Mouse (Mus musculus) testis, adult 2 months (tissue): ENCODE measurements at regions not wholly inside any gene's neighbourhood (a gene's known extent, or its start where the extent isn't known, plus 50 kb on each side); places are given as distances from the start of the nearest gene placed in this dataset.

Experiments used
- H3K27ac ChIP-seq: fragments of 200-500 bp; 2 replicates; pipeline ENCODE4 v1.5.1; 2012; ENCODE audit warnings: low read depth, low read length; ENCODE audit not compliant: control insufficient read depth, insufficient read depth
- H3K27me3 ChIP-seq: fragments of 200-500 bp; 2 replicates; pipeline ENCODE4 v1.6.1; 2012; ENCODE audit warnings: mild to moderate bottlenecking, low read length, moderate library complexity; ENCODE audit not compliant: control insufficient read depth, insufficient read depth
- H3K36me3 ChIP-seq: fragments of 200-500 bp; 2 replicates; pipeline ENCODE4 v1.6.1; 2012; ENCODE audit warnings: mild to moderate bottlenecking, low read length; ENCODE audit not compliant: control insufficient read depth, insufficient read depth
- H3K4me1 ChIP-seq: fragments of 200-500 bp; 2 replicates; pipeline ENCODE4 v1.6.1; 2012; ENCODE audit warnings: low read length; ENCODE audit not compliant: control insufficient read depth, insufficient read depth
- H3K4me3 ChIP-seq: fragments of 200-500 bp; 2 replicates; pipeline ENCODE4 v1.5.1; 2012; ENCODE audit warnings: low read depth, mild to moderate bottlenecking, low read length, moderate library complexity, mixed read lengths; ENCODE audit not compliant: control insufficient read depth
- CTCF ChIP-seq: fragments of 200-500 bp; IDR thresholded peaks from 2 replicates; pipeline ENCODE4 v1.5.1; 2012; ENCODE audit warnings: low read depth, mild to moderate bottlenecking, inconsistent platforms, low read length, moderate library complexity; ENCODE audit not compliant: control insufficient read depth, insufficient read depth, insufficient replicate concordance
- POLR2A ChIP-seq: fragments of 200-500 bp; IDR thresholded peaks from 2 replicates; pipeline ENCODE4 v1.6.1; 2012; ENCODE audit warnings: low read depth, mild to moderate bottlenecking, inconsistent platforms, low read length, moderate library complexity; ENCODE audit not compliant: control insufficient read depth

- H3K36me3 ChIP-seq, result no peaks in the 10 kb centered on the region
- TF ChIP-seq POLR2A, result no peak
- TF ChIP-seq CTCF, result no peak
- peak overlapping the region; percentile 31; the same call in 1 of the 2 replicates for H3K4me3 ChIP-seq
- H3K4me1 ChIP-seq, result no peaks in the 10 kb centered on the region
- H3K27ac ChIP-seq, result no peak overlapping the region
- H3K27me3 ChIP-seq, result no peaks in the 10 kb centered on the region
These were observed 111.0 kb upstream of the Elavl2 start for GRCm38 (mm10) chr4:91511543-91511942.

GRCm38 (mm10) chr4:91509937-91510336 is 109.4 kb upstream of the Elavl2 start:
- H3K27me3 ChIP-seq, result no peaks in the 10 kb centered on the region
- no peaks in the 10 kb centered on the region for H3K36me3 ChIP-seq
- no peak for TF ChIP-seq POLR2A
- TF ChIP-seq CTCF, result no peak
- no peak overlapping the region for H3K4me3 ChIP-seq
- no peak overlapping the region for H3K27ac ChIP-seq
- H3K4me1 ChIP-seq, result no peaks in the 10 kb centered on the region

GRCm38 (mm10) chr4:91503273-91503672 is 102.7 kb upstream of the Elavl2 start:
- no peaks in the 10 kb centered on the region for H3K36me3 ChIP-seq
- TF ChIP-seq CTCF (no peak), POLR2A (no peak)

GRCm38 (mm10) chr4:91481863-91482475 is 81.4 kb upstream of the Elavl2 start:
- Histone ChIP-seq H3K36me3 (no peaks in the 10 kb centered on the region), H3K4me3 (no peak overlapping the region), H3K27ac (no peak overlapping the region), H3K27me3 (no peaks in the 10 kb centered on the region), H3K4me1 (no peaks in the 10 kb centered on the region)
- TF ChIP-seq CTCF, result no peak
- no peak for TF ChIP-seq POLR2A

More at GRCm38 (mm10) chr4:91503273-91503672, 102.7 kb upstream of the Elavl2 start:
- H3K27ac ChIP-seq, result no peak overlapping the region
- H3K4me3 ChIP-seq, result no peak overlapping the region
- no peaks in the 10 kb centered on the region for H3K27me3 ChIP-seq
- no peaks in the 10 kb centered on the region for H3K4me1 ChIP-seq
